Mouse (Mus musculus): Measurements from ENCODE around the gene Map2k1. TPM values are rescaled to one million over a fixed set of nuclear protein-coding genes. Genes with fewer than 3 reads are reported as not detected.
"Not testable (repeated sequence)": the region's sequence is repeated elsewhere in the genome, so short reads cannot be mapped to it uniquely, and the experiment has no call there.

The Map2k1 gene
- polyA plus RNA-seq, 1 experiment = 51.6 TPM

DNA sequence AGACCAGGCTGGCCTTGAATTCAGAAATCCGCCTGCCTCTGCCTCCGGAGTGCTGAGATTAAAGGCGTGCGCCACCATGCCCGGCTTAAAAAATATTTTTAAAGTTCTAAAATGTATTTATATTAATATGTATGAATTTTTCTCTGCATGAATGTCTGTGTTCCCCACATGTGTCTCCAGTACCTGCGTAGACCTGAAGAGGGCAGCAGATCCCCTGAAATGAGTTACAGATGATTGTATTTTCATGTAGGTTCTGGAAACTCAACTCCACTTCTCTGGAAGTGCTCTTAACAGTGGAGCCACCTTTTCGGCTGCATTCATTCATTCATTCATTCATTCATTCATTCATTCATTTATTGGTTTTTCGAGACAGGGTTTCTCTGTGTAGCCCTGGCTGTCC is 24.3 kb upstream of the Map2k1 start:
- Histone ChIP-seq H3K27me3 (ENCODE audit: control insufficient read depth, insufficient read depth, low read length) (no peaks in the 10 kb centered on the region), H3K4me1 (ENCODE audit: control insufficient read depth, insufficient read depth, insufficient read length, low read length) (peaks cover 3% of the 10 kb centered on the region; the same call in 1 of the 2 replicates)
- TF ChIP-seq CTCF (IDR thresholded peaks at IDR 0.05; ENCODE audit: extremely low read depth, insufficient read length, insufficient replicate concordance, low read depth, low read length) (no peak), POLR2A (IDR thresholded peaks at IDR 0.05; ENCODE audit: low read depth, low read length) (no peak)

DNA sequence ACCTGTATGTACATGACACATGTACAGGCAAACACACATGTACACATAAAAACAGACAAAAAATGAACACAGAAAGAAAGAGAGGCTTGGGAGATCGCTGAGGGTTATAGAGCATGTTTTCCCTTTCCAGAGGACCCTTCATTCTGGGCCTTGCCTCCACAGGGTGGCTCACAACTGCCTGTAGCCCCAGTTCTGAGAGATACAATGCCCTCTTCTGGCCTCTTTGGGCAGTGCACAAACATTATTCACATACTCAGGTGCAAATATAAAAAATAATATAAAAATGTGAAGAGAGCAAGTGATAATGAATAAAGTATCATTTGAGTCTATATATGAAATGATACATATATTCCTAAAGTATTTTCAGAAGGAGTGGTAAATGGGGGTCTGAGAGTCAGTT is 21.5 kb upstream of the Map2k1 start:
- no peak overlapping the region for H3K4me3 ChIP-seq (ENCODE audit: low read depth, low read length)
- no peak for TF ChIP-seq CTCF (IDR thresholded peaks at IDR 0.05; ENCODE audit: extremely low read depth, insufficient read length, insufficient replicate concordance, low read depth, low read length)
- no peak for TF ChIP-seq POLR2A (IDR thresholded peaks at IDR 0.05; ENCODE audit: low read depth, low read length)
- H3K27ac ChIP-seq (ENCODE audit: insufficient read depth, low read depth, low read length) = no peak overlapping the region
- no peaks in the 10 kb centered on the region for H3K27me3 ChIP-seq (ENCODE audit: control insufficient read depth, insufficient read depth, low read length)
- H3K4me1 ChIP-seq (ENCODE audit: control insufficient read depth, insufficient read depth, insufficient read length, low read length) = no peaks in the 10 kb centered on the region
- WGBS = 81% methylated on average over 1 of the region's 1 CpGs
- H3K36me3 ChIP-seq (ENCODE audit: control insufficient read depth, insufficient read depth, low read length) = no peaks in the 10 kb centered on the region

More for the DNA sequence above, 24.3 kb upstream of the Map2k1 start:
- Histone ChIP-seq H3K4me3 (ENCODE audit: low read depth, low read length) (no peak overlapping the region), H3K27ac (ENCODE audit: insufficient read depth, low read depth, low read length) (no peak overlapping the region), H3K36me3 (ENCODE audit: control insufficient read depth, insufficient read depth, low read length) (no peaks in the 10 kb centered on the region)
- 74% methylated on average over 8 of the region's 8 CpGs for WGBS

DNA sequence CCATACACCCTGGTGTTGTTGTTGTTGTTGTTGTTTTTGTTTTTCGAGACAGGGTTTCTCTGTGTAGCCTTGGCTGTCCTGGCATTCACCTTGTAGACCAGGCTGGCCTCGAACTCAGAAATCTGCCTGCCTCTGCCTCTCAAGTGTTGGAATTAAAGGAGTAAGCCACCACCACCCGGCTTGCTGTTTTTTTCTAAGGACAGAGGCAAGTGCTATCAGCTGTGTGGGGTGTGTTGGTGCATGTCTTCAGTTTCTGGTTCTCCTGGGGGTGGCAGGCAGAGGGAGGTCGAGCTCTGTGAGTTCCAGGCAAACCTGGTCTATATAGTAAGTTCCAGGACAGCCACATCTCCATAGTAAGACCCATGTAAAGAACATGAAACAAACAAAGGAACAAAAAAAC is 20.9 kb upstream of the Map2k1 start:
- no peak overlapping the region for H3K4me3 ChIP-seq (ENCODE audit: low read depth, low read length)
- H3K27ac ChIP-seq (ENCODE audit: insufficient read depth, low read depth, low read length) = no peak overlapping the region
- no peaks in the 10 kb centered on the region for H3K36me3 ChIP-seq (ENCODE audit: control insufficient read depth, insufficient read depth, low read length)
- H3K4me1 ChIP-seq (ENCODE audit: control insufficient read depth, insufficient read depth, insufficient read length, low read length) = no peaks in the 10 kb centered on the region
- no peaks in the 10 kb centered on the region for H3K27me3 ChIP-seq (ENCODE audit: control insufficient read depth, insufficient read depth, low read length)
- WGBS = 78% methylated on average over 4 of the region's 4 CpGs
- no peak for TF ChIP-seq POLR2A (IDR thresholded peaks at IDR 0.05; ENCODE audit: low read depth, low read length)
- no peak for TF ChIP-seq CTCF (IDR thresholded peaks at IDR 0.05; ENCODE audit: extremely low read depth, insufficient read length, insufficient replicate concordance, low read depth, low read length)

DNA sequence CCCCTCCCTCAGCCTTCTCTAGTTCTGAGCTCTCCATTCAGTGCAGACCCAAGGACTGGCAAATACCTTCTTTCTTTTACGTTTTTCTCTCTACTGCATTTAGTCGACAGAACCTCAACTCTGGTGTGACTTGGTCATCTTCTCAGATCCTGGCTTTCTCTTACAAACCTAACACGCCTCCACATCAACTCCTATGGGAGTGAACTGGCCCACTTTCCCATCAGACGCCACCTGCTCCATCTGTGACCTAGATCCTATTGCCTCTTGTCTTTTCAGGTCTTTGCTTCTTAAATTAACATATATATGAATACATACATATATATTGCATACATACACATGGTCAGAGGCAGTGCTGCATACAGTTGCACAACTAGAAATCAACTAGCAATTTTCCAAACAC is 20.3 kb upstream of the Map2k1 start:
- TF ChIP-seq POLR2A (IDR thresholded peaks at IDR 0.05; ENCODE audit: low read depth, low read length) = no peak
- no peak for TF ChIP-seq CTCF (IDR thresholded peaks at IDR 0.05; ENCODE audit: extremely low read depth, insufficient read length, insufficient replicate concordance, low read depth, low read length)
- 76% methylated on average over 4 of the region's 4 CpGs for WGBS
- H3K27ac ChIP-seq (ENCODE audit: insufficient read depth, low read depth, low read length) = no peak overlapping the region
- no peaks in the 10 kb centered on the region for H3K27me3 ChIP-seq (ENCODE audit: control insufficient read depth, insufficient read depth, low read length)
- no peak overlapping the region for H3K4me3 ChIP-seq (ENCODE audit: low read depth, low read length)
- H3K36me3 ChIP-seq (ENCODE audit: control insufficient read depth, insufficient read depth, low read length) = no peaks in the 10 kb centered on the region
- no peaks in the 10 kb centered on the region for H3K4me1 ChIP-seq (ENCODE audit: control insufficient read depth, insufficient read depth, insufficient read length, low read length)

DNA sequence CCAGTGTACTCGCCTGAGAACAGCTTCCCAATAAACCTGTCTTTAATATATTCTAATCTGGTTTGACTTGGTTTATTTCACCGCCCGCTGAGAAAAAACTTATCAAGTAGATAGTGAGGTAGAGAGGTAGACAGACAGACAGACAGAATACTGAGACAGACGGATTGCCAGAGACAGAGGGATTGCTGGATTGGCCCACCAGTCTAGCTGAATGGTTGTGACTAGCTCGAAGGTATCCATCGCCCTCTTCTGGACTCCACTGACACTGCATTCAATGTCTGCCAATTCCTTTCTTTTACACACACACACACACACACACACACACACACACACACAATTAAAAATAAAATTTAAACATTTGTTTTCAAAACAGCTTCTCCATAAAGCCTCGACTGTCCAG is 19.2 kb upstream of the Map2k1 start:
- WGBS = 24% methylated on average over 7 of the region's 7 CpGs
- H3K4me1 ChIP-seq (ENCODE audit: control insufficient read depth, insufficient read depth, insufficient read length, low read length) = no peaks in the 10 kb centered on the region
- no peaks in the 10 kb centered on the region for H3K27me3 ChIP-seq (ENCODE audit: control insufficient read depth, insufficient read depth, low read length)
- H3K27ac ChIP-seq (ENCODE audit: insufficient read depth, low read depth, low read length) = no peak overlapping the region
- H3K4me3 ChIP-seq (ENCODE audit: low read depth, low read length) = no peak overlapping the region
- TF ChIP-seq POLR2A (IDR thresholded peaks at IDR 0.05; ENCODE audit: low read depth, low read length) = no peak
- TF ChIP-seq CTCF (IDR thresholded peaks at IDR 0.05; ENCODE audit: extremely low read depth, insufficient read length, insufficient replicate concordance, low read depth, low read length) = peak; percentile 36; the same call in 1 of the 2 replicates
- no peaks in the 10 kb centered on the region for H3K36me3 ChIP-seq (ENCODE audit: control insufficient read depth, insufficient read depth, low read length)

DNA sequence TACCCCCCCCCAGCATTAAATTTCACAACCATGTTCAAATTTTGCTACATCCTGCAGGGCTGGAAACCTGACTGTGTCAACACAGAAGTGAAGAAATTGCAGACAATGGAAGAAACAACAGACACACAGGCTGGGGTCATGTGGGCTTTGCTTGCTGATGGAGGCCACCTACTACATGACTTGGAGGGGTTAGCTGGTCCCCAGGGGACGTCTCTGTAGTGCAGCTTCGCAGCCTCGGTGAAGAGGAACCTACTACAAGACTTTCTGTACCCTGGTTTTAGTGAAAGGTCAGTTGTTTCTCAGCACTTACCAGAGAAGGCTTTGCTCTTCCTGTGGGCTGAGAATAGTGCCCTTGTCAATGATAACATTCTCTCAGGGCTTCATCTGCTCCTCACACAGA is 17.8 kb upstream of the Map2k1 start:
- Histone ChIP-seq H3K27me3 (ENCODE audit: control insufficient read depth, insufficient read depth, low read length) (no peaks in the 10 kb centered on the region), H3K4me1 (ENCODE audit: control insufficient read depth, insufficient read depth, insufficient read length, low read length) (no peaks in the 10 kb centered on the region), H3K4me3 (ENCODE audit: low read depth, low read length) (no peak overlapping the region), H3K36me3 (ENCODE audit: control insufficient read depth, insufficient read depth, low read length) (no peaks in the 10 kb centered on the region), H3K27ac (ENCODE audit: insufficient read depth, low read depth, low read length) (no peak overlapping the region)
- TF ChIP-seq POLR2A (IDR thresholded peaks at IDR 0.05; ENCODE audit: low read depth, low read length) (no peak), CTCF (IDR thresholded peaks at IDR 0.05; ENCODE audit: extremely low read depth, insufficient read length, insufficient replicate concordance, low read depth, low read length) (no peak)
- 67% methylated on average over 3 of the region's 3 CpGs for WGBS

DNA sequence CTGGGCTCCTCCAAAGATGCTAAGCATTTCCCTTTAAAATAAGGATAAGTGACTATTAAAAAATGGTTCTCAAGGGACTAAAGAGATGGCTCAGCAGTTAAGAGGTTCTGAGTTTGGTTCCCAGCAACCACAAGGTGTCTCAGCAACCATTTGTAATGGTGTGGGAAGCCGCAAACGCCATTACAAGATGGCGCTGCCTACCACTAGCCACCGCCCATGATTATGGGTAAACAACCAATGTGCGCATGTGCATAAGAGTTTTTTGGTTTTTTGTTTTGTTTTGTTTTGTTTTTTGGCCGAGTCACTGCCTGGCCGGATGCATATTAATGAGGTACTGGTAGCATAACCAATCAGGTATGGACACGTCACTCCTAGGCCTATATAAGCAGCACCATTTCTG is 15.4 kb upstream of the Map2k1 start:
- H3K4me1 ChIP-seq (ENCODE audit: control insufficient read depth, insufficient read depth, insufficient read length, low read length); H3K27me3 ChIP-seq (ENCODE audit: control insufficient read depth, insufficient read depth, low read length); H3K36me3 ChIP-seq (ENCODE audit: control insufficient read depth, insufficient read depth, low read length); H3K27ac ChIP-seq (ENCODE audit: insufficient read depth, low read depth, low read length); H3K4me3 ChIP-seq (ENCODE audit: low read depth, low read length): not testable (repeated sequence)
- 92% methylated on average over 8 of the region's 8 CpGs for WGBS

DNA sequence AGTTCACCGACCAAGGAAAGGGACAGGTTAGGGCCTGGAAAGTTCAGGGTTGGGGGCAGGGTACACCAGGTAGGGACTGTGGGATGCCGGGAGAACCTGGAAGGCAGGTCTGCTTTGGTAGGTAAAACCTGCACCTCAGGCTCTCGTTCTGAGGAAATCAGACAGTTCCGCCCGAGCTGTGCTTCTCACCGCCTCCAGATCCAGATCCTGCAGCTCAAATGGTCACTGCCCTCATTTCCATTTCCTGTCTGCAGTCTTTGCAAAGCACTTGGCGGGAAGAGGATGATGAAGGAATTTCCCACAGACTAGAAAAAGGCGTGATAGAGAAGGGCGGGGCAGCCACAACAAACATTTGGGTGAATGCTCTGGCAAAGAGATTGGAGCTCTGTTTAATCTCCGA is 14.8 kb upstream of the Map2k1 start:
- TF ChIP-seq POLR2A (IDR thresholded peaks at IDR 0.05; ENCODE audit: low read depth, low read length) (no peak), CTCF (IDR thresholded peaks at IDR 0.05; ENCODE audit: extremely low read depth, insufficient read length, insufficient replicate concordance, low read depth, low read length) (no peak)
- WGBS = 72% methylated on average over 10 of the region's 10 CpGs
- no peaks in the 10 kb centered on the region for H3K36me3 ChIP-seq (ENCODE audit: control insufficient read depth, insufficient read depth, low read length)
- H3K4me1 ChIP-seq (ENCODE audit: control insufficient read depth, insufficient read depth, insufficient read length, low read length) = no peaks in the 10 kb centered on the region
- H3K4me3 ChIP-seq (ENCODE audit: low read depth, low read length) = no peak overlapping the region
- H3K27me3 ChIP-seq (ENCODE audit: control insufficient read depth, insufficient read depth, low read length) = no peaks in the 10 kb centered on the region
- no peak overlapping the region for H3K27ac ChIP-seq (ENCODE audit: insufficient read depth, low read depth, low read length)
